Mouse (Mus musculus): ENCODE data around the gene Dgkz. TPM values are rescaled to one million over a fixed set of nuclear protein-coding genes. Genes with fewer than 3 reads are reported as not detected.

Dgkz gene
- polyA plus RNA-seq, 1 experiment from 2014 or later = 30.9 TPM

DNA sequence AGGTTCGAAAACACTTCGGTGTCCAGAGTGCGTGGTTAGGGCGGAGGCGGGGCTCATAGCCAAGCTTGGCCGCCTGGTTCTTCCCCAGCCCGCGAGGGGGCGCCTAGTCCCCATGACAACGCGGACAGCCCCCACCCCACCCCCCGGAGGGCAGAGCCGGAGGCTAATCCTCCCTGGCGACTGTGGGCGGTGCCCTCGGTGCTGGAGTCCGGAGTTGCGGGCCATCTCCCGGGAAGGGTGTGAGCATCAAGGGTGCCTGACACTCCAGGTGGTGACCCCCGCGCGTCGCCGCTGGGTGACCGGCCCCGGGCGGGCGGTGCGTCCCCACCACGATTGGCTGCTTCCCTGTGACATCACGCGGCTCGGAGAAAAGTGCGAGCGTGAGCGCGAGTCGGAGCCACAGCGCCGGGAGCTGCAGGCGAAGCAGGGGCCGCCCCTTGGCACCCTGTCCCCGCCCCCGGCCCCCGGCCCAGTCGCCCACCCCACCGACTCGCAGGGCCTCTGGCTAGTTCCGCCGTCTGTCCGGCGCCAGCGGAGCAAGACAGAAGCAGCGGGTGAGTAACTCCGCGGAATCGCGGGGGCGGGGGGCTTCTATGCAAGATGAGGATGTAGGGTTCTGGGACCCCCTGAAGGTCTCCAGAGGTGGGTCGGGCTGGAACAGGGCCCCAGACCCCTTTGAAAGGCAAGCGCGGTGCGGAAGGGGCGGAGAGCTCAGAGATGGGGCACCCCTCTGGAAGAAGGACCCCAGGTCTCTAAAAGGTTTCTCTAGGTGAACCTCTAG is 53.7 kb downstream of the Dgkz start:
- ATAC-seq (ENCODE audit: insufficient number of reproducible peaks, low FRiP score, low TSS enrichment, low read depth) = peak; percentile 13; the same call in 1 of the 2 replicates
- no peak overlapping the region for H3K27ac ChIP-seq
- H3K9me3 ChIP-seq = no peaks in the 10 kb centered on the region
- H3K4me1 ChIP-seq = peaks cover 35% of the 10 kb centered on the region
- H3K36me3 ChIP-seq = peaks cover 21% of the 10 kb centered on the region
- WGBS = under 1% methylated on average over 64 of the region's 64 CpGs
- H3K4me3 ChIP-seq = peak overlapping the region; percentile 56
- peak overlapping the region; percentile 20; the same call in 1 of the 2 replicates for H3K9ac ChIP-seq
- H3K27me3 ChIP-seq = peaks cover 54% of the 10 kb centered on the region
- H3K4me2 ChIP-seq = peak overlapping the region; percentile 98

DNA sequence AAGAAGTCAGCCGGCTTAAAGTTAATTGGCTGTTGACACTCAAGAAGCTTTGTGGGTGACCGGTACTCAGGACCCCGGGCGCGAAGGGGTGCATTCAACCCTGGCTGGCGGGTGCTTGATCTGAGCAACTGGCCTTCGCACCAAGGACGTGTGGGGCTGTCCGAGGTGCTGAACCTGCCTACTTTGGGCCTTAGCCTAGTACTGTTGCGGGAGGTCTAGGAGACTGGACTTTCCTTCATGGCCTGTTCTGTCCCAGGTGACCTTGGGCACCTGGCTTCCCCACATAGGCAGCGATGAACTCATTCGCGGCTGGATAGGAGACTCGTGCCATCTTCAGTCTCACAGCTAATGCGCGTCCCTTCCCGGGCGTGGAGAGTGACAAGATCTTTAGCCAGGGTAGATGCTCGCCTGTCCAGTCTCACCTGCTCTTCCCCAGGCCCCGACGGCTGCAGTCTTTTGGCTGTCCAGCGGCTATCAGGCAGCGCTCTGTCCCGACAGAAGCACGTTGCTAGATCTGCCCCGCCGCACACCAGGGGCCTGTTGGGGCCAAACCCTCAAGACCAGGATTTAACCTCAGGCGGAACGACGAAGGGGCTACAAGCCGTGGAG is 54.4 kb downstream of the Dgkz start:
- H3K9ac ChIP-seq = no peak overlapping the region
- H3K27me3 ChIP-seq = peaks cover 54% of the 10 kb centered on the region
- 4% methylated on average over 31 of the region's 31 CpGs for WGBS
- H3K27ac ChIP-seq = no peak overlapping the region
- H3K4me2 ChIP-seq = peak overlapping the region; percentile 98
- peak overlapping the region; percentile 56 for H3K4me3 ChIP-seq
- H3K36me3 ChIP-seq = peaks cover 28% of the 10 kb centered on the region
- ATAC-seq (ENCODE audit: insufficient number of reproducible peaks, low FRiP score, low TSS enrichment, low read depth) = no peak
- H3K9me3 ChIP-seq = no peaks in the 10 kb centered on the region
- peaks cover 35% of the 10 kb centered on the region for H3K4me1 ChIP-seq

- Histone ChIP-seq H3K4me3 (no peak overlapping the region), H3K27me3 (peaks cover 46% of the 10 kb centered on the region), H3K4me2 (no peak overlapping the region), H3K4me1 (peaks cover 32% of the 10 kb centered on the region), H3K9ac (no peak overlapping the region), H3K36me3 (peaks cover 38% of the 10 kb centered on the region), H3K27ac (no peak overlapping the region), H3K9me3 (no peaks in the 10 kb centered on the region)
- WGBS = 60% methylated on average over 4 of the region's 4 CpGs
- ATAC-seq (ENCODE audit: insufficient number of reproducible peaks, low FRiP score, low TSS enrichment, low read depth) = no peak
These were observed 55.5 kb downstream of the Dgkz start for GRCm38 (mm10) chr2:91920130-91920529.

DNA sequence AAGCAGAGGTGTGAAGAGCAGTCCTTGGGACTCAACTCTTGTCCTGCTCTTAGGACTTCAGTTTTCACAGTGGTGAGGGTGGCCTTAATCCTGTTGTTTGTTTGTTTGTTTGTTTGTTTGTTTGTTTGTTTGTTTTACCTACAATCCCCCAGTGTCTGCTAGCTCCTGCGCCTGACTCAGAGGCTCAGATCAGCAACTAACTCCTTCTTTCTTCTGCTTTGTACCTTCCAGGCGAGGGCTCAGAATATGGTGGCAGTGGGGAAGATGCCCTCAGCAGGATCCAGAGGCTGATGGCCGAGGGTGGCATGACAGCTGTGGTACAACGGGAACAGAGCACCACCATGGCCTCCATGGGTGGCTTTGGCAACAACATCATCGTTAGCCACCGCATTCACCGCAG is 58.6 kb downstream of the Dgkz start:
- Histone ChIP-seq H3K9ac (no peak overlapping the region), H3K4me2 (no peak overlapping the region), H3K4me1 (peaks cover 12% of the 10 kb centered on the region), H3K27ac (no peak overlapping the region), H3K4me3 (no peak overlapping the region), H3K9me3 (no peaks in the 10 kb centered on the region), H3K36me3 (peaks cover 68% of the 10 kb centered on the region), H3K27me3 (peaks cover 19% of the 10 kb centered on the region)
- 88% methylated on average over 7 of the region's 7 CpGs for WGBS
- ATAC-seq (ENCODE audit: insufficient number of reproducible peaks, low FRiP score, low TSS enrichment, low read depth) = no peak

- H3K4me1 ChIP-seq = peaks cover 5% of the 10 kb centered on the region
- no peaks in the 10 kb centered on the region for H3K9me3 ChIP-seq
- H3K36me3 ChIP-seq = peaks cover 74% of the 10 kb centered on the region
- WGBS = 91% methylated on average over 7 of the region's 7 CpGs
- H3K4me2 ChIP-seq = no peak overlapping the region
- peaks cover 13% of the 10 kb centered on the region for H3K27me3 ChIP-seq
- no peak for ATAC-seq (ENCODE audit: insufficient number of reproducible peaks, low FRiP score, low TSS enrichment, low read depth)
- H3K9ac ChIP-seq = no peak overlapping the region
- no peak overlapping the region for H3K4me3 ChIP-seq
- no peak overlapping the region for H3K27ac ChIP-seq
These were observed 59.2 kb downstream of the Dgkz start for GRCm38 (mm10) chr2:91916346-91916977.

DNA sequence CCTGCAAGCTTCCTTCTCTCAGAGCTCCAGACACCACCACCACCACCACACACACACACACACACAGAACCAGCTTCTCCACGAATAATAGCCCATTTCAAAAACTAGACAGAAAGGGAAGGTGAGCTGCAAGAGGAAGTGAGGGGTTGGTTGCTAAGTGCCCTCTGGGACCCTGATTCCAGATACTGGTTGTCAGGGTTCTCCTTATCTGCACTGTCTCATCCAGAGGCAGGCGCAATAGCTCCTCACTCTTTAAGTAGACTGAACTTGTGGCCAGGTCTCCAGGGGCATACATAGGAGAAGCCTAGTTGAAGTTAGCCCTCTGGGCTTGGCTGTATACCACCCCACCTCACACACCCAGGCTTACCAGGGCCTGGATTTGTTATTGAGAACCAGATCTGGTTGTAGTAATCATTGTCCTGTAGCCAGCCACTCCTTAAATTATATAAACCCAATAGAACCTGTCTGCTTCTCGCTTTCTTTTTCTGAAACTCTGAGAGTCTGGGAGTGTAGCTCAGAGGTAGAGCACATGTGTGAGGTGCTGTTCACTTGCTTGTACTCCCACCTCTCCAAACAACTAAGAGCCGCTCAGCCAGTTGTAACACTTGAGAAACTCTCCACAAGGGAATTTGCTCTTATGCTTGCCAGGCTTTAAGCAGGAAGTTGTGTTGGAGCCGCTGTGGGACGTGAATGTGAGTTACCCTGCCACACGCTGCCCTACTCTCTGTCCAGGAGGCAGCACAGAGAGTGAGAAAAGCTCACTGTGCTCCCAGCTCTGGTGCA is 62.1 kb downstream of the Dgkz start:
- Histone ChIP-seq H3K27me3 (no peaks in the 10 kb centered on the region), H3K9ac (no peak overlapping the region), H3K9me3 (no peaks in the 10 kb centered on the region), H3K27ac (no peak overlapping the region), H3K36me3 (peaks cover 88% of the 10 kb centered on the region), H3K4me2 (no peak overlapping the region), H3K4me3 (no peak overlapping the region), H3K4me1 (no peaks in the 10 kb centered on the region)
- WGBS = 84% methylated on average over 7 of the region's 7 CpGs
- no peak for ATAC-seq (ENCODE audit: insufficient number of reproducible peaks, low FRiP score, low TSS enrichment, low read depth)

- no peak for ATAC-seq (ENCODE audit: insufficient number of reproducible peaks, low FRiP score, low TSS enrichment, low read depth)
- peaks cover 79% of the 10 kb centered on the region for H3K36me3 ChIP-seq
- H3K4me1 ChIP-seq = no peaks in the 10 kb centered on the region
- no peak overlapping the region for H3K4me3 ChIP-seq
- no peak overlapping the region for H3K27ac ChIP-seq
- H3K4me2 ChIP-seq = no peak overlapping the region
- H3K9ac ChIP-seq = no peak overlapping the region
- 68% methylated on average over 3 of the region's 3 CpGs for WGBS
- no peaks in the 10 kb centered on the region for H3K27me3 ChIP-seq
- no peaks in the 10 kb centered on the region for H3K9me3 ChIP-seq
These were observed 63.0 kb downstream of the Dgkz start for GRCm38 (mm10) chr2:91912616-91913015.

DNA sequence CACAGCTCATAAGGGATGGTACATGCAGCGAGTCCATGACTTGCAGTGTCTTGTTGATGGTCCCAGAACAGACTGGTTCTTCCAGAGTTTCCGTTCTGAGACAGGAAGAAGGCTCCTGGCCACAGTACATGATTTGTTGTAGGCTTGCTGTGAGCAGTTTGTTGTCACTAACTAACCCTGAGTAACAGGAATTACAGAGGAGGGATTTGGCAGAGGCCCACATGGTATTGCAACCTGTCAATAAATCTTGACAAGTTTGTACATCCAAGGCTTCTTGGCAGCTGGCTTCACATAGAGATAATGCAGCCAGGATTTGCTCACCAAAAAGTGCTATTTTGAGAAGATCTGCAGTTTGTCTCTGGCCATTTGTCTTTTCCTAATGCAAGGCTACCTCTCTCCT is 69.5 kb downstream of the Dgkz start:
- no peak for ATAC-seq (ENCODE audit: insufficient number of reproducible peaks, low FRiP score, low TSS enrichment, low read depth)

GRCm38 (mm10) chr2:91904618-91905307 is 70.9 kb downstream of the Dgkz start:
- peaks cover 33% of the 10 kb centered on the region for H3K36me3 ChIP-seq
- H3K4me3 ChIP-seq = no peak overlapping the region
- H3K9ac ChIP-seq = no peak overlapping the region
- no peak overlapping the region for H3K4me2 ChIP-seq
- no peaks in the 10 kb centered on the region for H3K9me3 ChIP-seq
- no peaks in the 10 kb centered on the region for H3K4me1 ChIP-seq
- peak overlapping the region; percentile 61 for H3K27ac ChIP-seq
- 63% methylated on average over 5 of the region's 5 CpGs for WGBS
- ATAC-seq (ENCODE audit: insufficient number of reproducible peaks, low FRiP score, low TSS enrichment, low read depth) = no peak
- H3K27me3 ChIP-seq = no peaks in the 10 kb centered on the region

More for the DNA sequence above, 69.5 kb downstream of the Dgkz start:
- Histone ChIP-seq H3K4me3 (no peak overlapping the region), H3K9me3 (no peaks in the 10 kb centered on the region), H3K27me3 (no peaks in the 10 kb centered on the region), H3K9ac (no peak overlapping the region), H3K4me1 (no peaks in the 10 kb centered on the region), H3K4me2 (no peak overlapping the region), H3K27ac (0 out of 2 replicates have a peak overlapping the region, but pooled peaks have one; percentile 61), H3K36me3 (peaks cover 33% of the 10 kb centered on the region)
- WGBS = 85% methylated on average over 2 of the region's 2 CpGs

GRCm38 (mm10) chr2:91903171-91903925 is 72.3 kb downstream of the Dgkz start:
- Histone ChIP-seq H3K27ac (no peak overlapping the region), H3K36me3 (peaks cover 30% of the 10 kb centered on the region), H3K4me2 (no peak overlapping the region), H3K4me1 (no peaks in the 10 kb centered on the region), H3K27me3 (no peaks in the 10 kb centered on the region), H3K9me3 (no peaks in the 10 kb centered on the region), H3K9ac (no peak overlapping the region), H3K4me3 (no peak overlapping the region)
- no peak for ATAC-seq (ENCODE audit: insufficient number of reproducible peaks, low FRiP score, low TSS enrichment, low read depth)
- 88% methylated on average over 3 of the region's 3 CpGs for WGBS

DNA sequence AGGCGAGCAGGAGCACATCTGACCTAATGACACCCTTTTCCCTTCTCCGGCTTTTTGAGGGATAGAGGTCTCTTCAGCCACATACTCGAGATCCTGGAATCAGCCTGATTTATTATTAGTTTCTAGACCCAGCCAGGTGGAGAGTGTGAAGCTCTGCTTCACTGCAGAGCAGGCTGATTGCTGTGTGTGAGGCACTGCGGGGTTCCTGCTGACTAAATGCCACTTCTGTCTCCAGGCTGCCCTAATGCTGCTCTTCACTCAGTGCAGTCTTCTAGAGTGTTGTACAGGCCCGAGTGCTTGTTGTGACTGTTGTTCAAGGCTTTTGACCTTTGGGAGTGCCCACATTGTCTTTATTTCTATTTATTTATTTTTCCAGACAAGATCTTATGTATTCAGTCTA is 73.3 kb downstream of the Dgkz start:
- H3K9ac ChIP-seq = no peak overlapping the region
- 69% methylated on average over 5 of the region's 5 CpGs for WGBS
- H3K36me3 ChIP-seq = peaks cover 30% of the 10 kb centered on the region

More for the DNA sequence above, 73.3 kb downstream of the Dgkz start:
- no peak for ATAC-seq (ENCODE audit: insufficient number of reproducible peaks, low FRiP score, low TSS enrichment, low read depth)
- no peaks in the 10 kb centered on the region for H3K9me3 ChIP-seq
- no peaks in the 10 kb centered on the region for H3K4me1 ChIP-seq
- no peak overlapping the region for H3K4me3 ChIP-seq
- no peak overlapping the region for H3K4me2 ChIP-seq
- no peak overlapping the region for H3K27ac ChIP-seq
- H3K27me3 ChIP-seq = no peaks in the 10 kb centered on the region
